Mouse (Mus musculus) heart, postnatal 14 days (tissue): ENCODE data around the gene Golph3l. TPM values are rescaled to one million over a fixed set of nuclear protein-coding genes. Genes with fewer than 3 reads are reported as not detected.
"Not testable (repeated sequence)": the region's sequence is repeated elsewhere in the genome, so short reads cannot be mapped to it uniquely, and the experiment has no call there.

Source experiments
- DNase-seq, 2 experiments: peaks; one replicate each; pipeline ENCODE4 v3.0.0; 2021 to 2022
- intact Hi-C: fragments of 180-260 bp; cut with DNase I; formaldehyde crosslinking; loops from one replicate; pipeline ENCODE4 v1.15.1; 2025
- total RNA-seq, 2 experiments: library from RNA; stranded (reverse); gene quantifications; 2 replicates each; pipeline ENCODE4 v1.2.3; 2021

Golph3l gene
- total RNA-seq, 2 experiments from 2014 or later: 19.8 to 20.5 TPM

GRCm38 (mm10) chr3:95623551-95623950 lies 34.8 kb downstream of the Golph3l start:
- no peak for DNase-seq
- intact Hi-C loops: loop anchor here (5.0 kb wide), 1 partner anchor 106 kb away; no protein-coding TSS in a partner anchor

- intact Hi-C loops: loop anchor here (5.0 kb wide), 1 partner anchor 107 kb away; no protein-coding TSS in a partner anchor
- DNase-seq: not testable (repeated sequence)
Observed at GRCm38 (mm10) chr3:95623991-95624515, 35.3 kb downstream of the Golph3l start.

GRCm38 (mm10) chr3:95624628-95625503 lies 36.1 kb downstream of the Golph3l start, which contains the start of gene Ensa:
Gene Ensa, plus strand, starts transcription at chr3:95624993.
- intact Hi-C loops: loop anchor here (5.0 kb wide), 1 partner anchor 108 kb away; no protein-coding TSS in a partner anchor
- peak; percentile 95 for DNase-seq

GRCm38 (mm10) chr3:95627763-95628162 lies 39.0 kb downstream of the Golph3l start:
- no peak for DNase-seq
- intact Hi-C loops: no loop called here

GRCm38 (mm10) chr3:95629755-95630154 lies 41.0 kb downstream of the Golph3l start:
- DNase-seq: no peak
- intact Hi-C loops: loop anchor here (5.0 kb wide), 2 partner anchors 128 to 188 kb away; partner anchors contain the start of gene Rprd2

- intact Hi-C loops: loop anchor here (5.0 kb wide), 2 partner anchors 126 to 186 kb away; partner anchors contain the start of gene Rprd2
- no peak for DNase-seq
Observed at GRCm38 (mm10) chr3:95630856-95631255, 42.1 kb downstream of the Golph3l start.

GRCm38 (mm10) chr3:95631304-95631703 lies 42.6 kb downstream of the Golph3l start:
- no peak for DNase-seq
- intact Hi-C loops: loop anchor here (5.0 kb wide), 2 partner anchors 126 to 186 kb away; partner anchors contain the start of gene Rprd2

- intact Hi-C loops: loop anchor here (1.0 to 5.0 kb wide), 4 partner anchors 43 to 184 kb away; partner anchors contain the start of gene Rprd2
- DNase-seq: no peak
Observed at GRCm38 (mm10) chr3:95632648-95633588, 44.2 kb downstream of the Golph3l start.

- intact Hi-C loops: loop anchor here (2.0 kb wide), 1 partner anchor 21 kb away; no protein-coding TSS in a partner anchor
Observed at GRCm38 (mm10) chr3:95635636-95636035, 46.9 kb downstream of the Golph3l start.

GRCm38 (mm10) chr3:95636072-95636471 lies 47.3 kb downstream of the Golph3l start:
- intact Hi-C loops: no loop called here
- no peak for DNase-seq

More at GRCm38 (mm10) chr3:95635636-95636035, 46.9 kb downstream of the Golph3l start:
- no peak for DNase-seq

- intact Hi-C loops: no loop called here
- no peak for DNase-seq
Observed at GRCm38 (mm10) chr3:95639694-95640093, 51.0 kb downstream of the Golph3l start.

GRCm38 (mm10) chr3:95643097-95643496 lies 54.4 kb downstream of the Golph3l start:
- intact Hi-C loops: no loop called here
- no peak for DNase-seq

GRCm38 (mm10) chr3:95645313-95646235 lies 56.8 kb downstream of the Golph3l start:
- intact Hi-C loops: no loop called here
- no peak for DNase-seq

GRCm38 (mm10) chr3:95648016-95648415 lies 59.3 kb downstream of the Golph3l start:
- intact Hi-C loops: no loop called here
- DNase-seq: no peak

GRCm38 (mm10) chr3:95650276-95651032 lies 61.7 kb downstream of the Golph3l start:
- intact Hi-C loops: no loop called here
- DNase-seq: no peak

GRCm38 (mm10) chr3:95651033-95651373 lies 62.3 kb downstream of the Golph3l start:
- no peak for DNase-seq
- intact Hi-C loops: no loop called here

- DNase-seq: no peak
- intact Hi-C loops: no loop called here
Observed at GRCm38 (mm10) chr3:95651391-95652203, 62.9 kb downstream of the Golph3l start.
